15 mouse cellular contexts compared by ENCODE assay signal in genomic region chr7:77988177-77988576, GRCm38 (mm10).
DNase-seq lines count a peak whose midpoint lies in the region; ATAC-seq and TF ChIP-seq lines count a peak whose summit lies in the region.
"Had no signal": no experiment of that assay in that cellular context is flagged by ENCODE, and none has a peak within 500 bp of the region (broad histone marks: within the 10 kb centered on the region; RNA-seq: fewer than 3 reads in every experiment).

No protein-coding gene starts in this region.

- no peak overlapping the region for H3K4me3 ChIP-seq in intestine, embryonic 14.5 days (ENCODE audit: low read depth, low read length)
- no peak overlapping the region for H3K4me3 ChIP-seq in intestine, embryonic 16.5 days (ENCODE audit: low read length)
- H3K4me3 ChIP-seq in layer of hippocampus, adult 2 months, result no peak overlapping the region
- no peak overlapping the region for H3K4me3 ChIP-seq in hindbrain, embryonic 16.5 days (ENCODE audit: low read length)
- H3K4me3 ChIP-seq: embryonic facial prominence, embryonic 12.5 days; heart, embryonic 15.5 days; hindbrain, embryonic 15.5 days; megakaryocyte, embryonic 14.5 days had no signal

- 0 out of 2 replicates have a peak, but pooled peaks cover 3% of the 10 kb centered on the region for H3K4me1 ChIP-seq in intestine, embryonic 14.5 days (replicated peaks; ENCODE audit: control insufficient read depth, insufficient read depth, low read length)
- H3K4me1 ChIP-seq in intestine, embryonic 16.5 days (ENCODE audit: control insufficient read depth, insufficient read depth, low read length), result no peaks in the 10 kb centered on the region
- H3K4me1 ChIP-seq in hindbrain, embryonic 16.5 days (ENCODE audit: control insufficient read depth, insufficient read depth, low read depth, low read length), result no peaks in the 10 kb centered on the region
- H3K4me1 ChIP-seq: embryonic facial prominence, embryonic 12.5 days; heart, embryonic 15.5 days; megakaryocyte, embryonic 14.5 days had no signal

- H3K27ac ChIP-seq in intestine, embryonic 14.5 days (ENCODE audit: low read depth), result no peak overlapping the region
- no peak overlapping the region for H3K27ac ChIP-seq in intestine, embryonic 16.5 days (ENCODE audit: low read length)
- H3K27ac ChIP-seq in layer of hippocampus, adult 2 months, result peak overlapping the region; percentile 32; the same call in 1 of the 2 replicates
- no peak overlapping the region for H3K27ac ChIP-seq in hindbrain, embryonic 16.5 days (ENCODE audit: low read depth, low read length)
- H3K27ac ChIP-seq: embryonic facial prominence, embryonic 12.5 days; heart, embryonic 15.5 days; hindbrain, embryonic 15.5 days had no signal

- no peak overlapping the region for H3K4me2 ChIP-seq in intestine, embryonic 14.5 days (ENCODE audit: low read length)
- no peak overlapping the region for H3K4me2 ChIP-seq in intestine, embryonic 16.5 days (ENCODE audit: low read depth, low read length)
- H3K4me2 ChIP-seq in hindbrain, embryonic 16.5 days (ENCODE audit: low read length), result no peak overlapping the region
- H3K4me2 ChIP-seq: embryonic facial prominence, embryonic 12.5 days; heart, embryonic 15.5 days; hindbrain, embryonic 15.5 days had no signal

- peak; percentile 53 for DNase-seq in intestine, embryonic 14.5 days (ENCODE audit: low spot score)
- peak; percentile 70 to 81 for DNase-seq in layer of hippocampus, adult 2 months (ENCODE audit: low spot score in 2 of 2)
- DNase-seq in left cerebral cortex, adult 9 months (ENCODE audit: low spot score in 2 of 2), result peak; percentile 48 to 78
- DNase-seq in right cerebral cortex, postnatal 4 days, result peak; percentile 17
- no peak for DNase-seq in lung, postnatal 4 days
- no peak for DNase-seq in neural tube, embryonic 10.5 days (ENCODE audit: extremely low spot score, low spot score)
- DNase-seq: adrenal gland, postnatal 36 days; cerebellum, adult 9-10 months; lung, adult 2 months had no signal

- H3K36me3 ChIP-seq in intestine, embryonic 14.5 days (ENCODE audit: control insufficient read depth, insufficient read depth, low read length), result no peaks in the 10 kb centered on the region
- H3K36me3 ChIP-seq in intestine, embryonic 16.5 days (ENCODE audit: control insufficient read depth, insufficient read depth, low read length), result no peaks in the 10 kb centered on the region
- no peaks in the 10 kb centered on the region for H3K36me3 ChIP-seq in hindbrain, embryonic 16.5 days (ENCODE audit: control insufficient read depth, insufficient read depth, low read length)
- H3K36me3 ChIP-seq: embryonic facial prominence, embryonic 12.5 days; heart, embryonic 15.5 days; hindbrain, embryonic 15.5 days had no signal

- 40% methylated on average over 5 of the region's 5 CpGs for WGBS in intestine, embryonic 14.5 days
- WGBS in intestine, embryonic 16.5 days, result 32% methylated on average over 5 of the region's 5 CpGs
- WGBS in hindbrain, embryonic 16.5 days, result 59% methylated on average over 5 of the region's 5 CpGs

- no peaks in the 10 kb centered on the region for H3K9me3 ChIP-seq in intestine, embryonic 14.5 days (ENCODE audit: control insufficient read depth, low read length)
- H3K9me3 ChIP-seq in intestine, embryonic 16.5 days (ENCODE audit: control insufficient read depth, low read length), result no peaks in the 10 kb centered on the region
- H3K9me3 ChIP-seq in hindbrain, embryonic 16.5 days (ENCODE audit: control insufficient read depth, low read length), result no peaks in the 10 kb centered on the region
- H3K9me3 ChIP-seq: embryonic facial prominence, embryonic 12.5 days; heart, embryonic 15.5 days; hindbrain, embryonic 15.5 days had no signal

- TF ChIP-seq CTCF in layer of hippocampus, adult 2 months (conservative IDR thresholded peaks at IDR 0.05), result no peak

- no peaks in the 10 kb centered on the region for H3K27me3 ChIP-seq in intestine, embryonic 14.5 days (replicated peaks; ENCODE audit: control insufficient read depth, insufficient read depth, low read length)
- H3K27me3 ChIP-seq in intestine, embryonic 16.5 days (replicated peaks; ENCODE audit: control insufficient read depth, insufficient read depth, low read length), result no peaks in the 10 kb centered on the region
- H3K27me3 ChIP-seq in hindbrain, embryonic 16.5 days (replicated peaks; ENCODE audit: control insufficient read depth, insufficient read depth, low read length), result no peaks in the 10 kb centered on the region
- H3K27me3 ChIP-seq: embryonic facial prominence, embryonic 12.5 days; heart, embryonic 15.5 days; hindbrain, embryonic 15.5 days; megakaryocyte, embryonic 14.5 days had no signal

- no peak for ATAC-seq in intestine, embryonic 14.5 days (replicated peaks; ENCODE audit: low FRiP score, low TSS enrichment, low read depth)
- ATAC-seq in intestine, embryonic 16.5 days, result no peak
- ATAC-seq in hindbrain, embryonic 16.5 days, result no peak

- no peak overlapping the region for H3K9ac ChIP-seq in intestine, embryonic 14.5 days (ENCODE audit: low read length)
- no peak overlapping the region for H3K9ac ChIP-seq in intestine, embryonic 16.5 days (ENCODE audit: low read depth, low read length)
- no peak overlapping the region for H3K9ac ChIP-seq in hindbrain, embryonic 16.5 days (ENCODE audit: low read depth, low read length)
- H3K9ac ChIP-seq: embryonic facial prominence, embryonic 12.5 days; heart, embryonic 15.5 days; hindbrain, embryonic 15.5 days had no signal

Comparison
In these comparisons a context has a peak if more than half of its experiments do, and no peak if none do; other contexts are left out.
1. DNase-seq: peak in intestine, embryonic 14.5 days (single experiment), layer of hippocampus, adult 2 months (2 of 2), left cerebral cortex, adult 9 months (2 of 2) and right cerebral cortex, postnatal 4 days (single experiment); none in lung, postnatal 4 days (0 of 2) and neural tube, embryonic 10.5 days (single experiment).